Mouse (Mus musculus): ENCODE results near the gene Sulf2.

Sulf2 gene

DNA sequence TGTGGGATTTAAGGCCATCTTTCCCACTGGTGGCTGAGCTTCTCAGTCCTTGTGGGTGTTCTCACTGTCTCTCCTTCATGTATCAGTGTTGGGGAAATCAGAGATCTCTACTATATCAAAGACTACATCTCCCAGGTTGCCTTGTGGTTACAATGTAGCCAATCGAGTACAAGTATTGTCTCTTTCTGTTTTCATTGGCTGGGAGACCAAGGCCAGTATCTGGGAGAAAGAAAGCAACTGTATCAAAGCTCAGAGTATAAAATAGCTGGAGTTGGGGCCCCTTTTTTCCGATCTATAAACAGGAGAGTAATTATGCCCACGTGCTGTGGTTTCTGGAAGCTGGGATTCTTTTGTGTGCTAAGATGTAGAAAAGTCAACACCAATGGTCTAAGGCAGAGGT lies 19.7 kb upstream of the Sulf2 start:
- no peak for DNase-seq

- no peak for DNase-seq
These were observed 17.7 kb upstream of the Sulf2 start for GRCm38 (mm10) chr2:166173169-166173568.

DNA sequence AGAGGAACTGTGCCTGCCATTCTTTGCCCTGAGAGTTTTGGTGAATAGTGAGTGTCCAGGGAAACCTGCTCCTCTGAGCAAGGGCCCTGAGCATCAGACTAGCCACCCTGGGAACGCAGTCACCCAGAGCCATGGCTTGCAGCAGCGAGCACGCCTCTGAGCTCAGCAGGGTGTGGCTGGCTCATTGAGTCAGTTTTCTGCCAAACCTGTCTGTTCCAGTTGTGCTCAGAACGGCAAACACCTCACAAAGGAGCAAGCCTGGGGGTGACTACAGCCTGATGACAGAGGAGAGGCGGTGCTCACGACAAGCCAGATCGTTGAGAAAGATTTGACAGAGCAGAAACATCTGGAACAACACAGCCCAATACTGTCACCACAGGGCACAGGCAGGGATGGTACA lies 14.7 kb upstream of the Sulf2 start:
- no peak for DNase-seq

GRCm38 (mm10) chr2:166168868-166169267 lies 13.4 kb upstream of the Sulf2 start:
- DNase-seq = no peak

DNA sequence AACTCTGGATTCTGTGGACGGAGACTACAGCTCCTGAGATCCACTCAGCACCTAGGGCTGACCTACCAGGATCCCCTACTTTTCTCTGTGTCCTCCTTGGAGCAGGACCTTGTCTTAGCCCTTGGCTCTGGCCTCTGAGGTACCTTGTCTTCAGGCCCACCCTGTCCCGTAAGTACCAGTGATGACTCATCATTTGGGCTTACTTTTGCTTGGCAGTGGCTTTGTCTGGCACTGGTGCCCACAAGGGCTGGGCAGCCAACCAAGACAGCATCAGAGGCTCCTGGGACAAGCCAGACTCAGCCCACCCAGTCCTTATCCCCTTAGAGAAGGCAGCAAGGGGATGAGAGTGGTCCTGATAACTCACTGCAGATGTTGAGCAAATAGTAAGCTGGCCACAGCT lies 11.9 kb upstream of the Sulf2 start:
- no peak for DNase-seq

GRCm38 (mm10) chr2:166165396-166165795 lies 9.9 kb upstream of the Sulf2 start:
- DNase-seq = no peak

- no peak for DNase-seq
These were observed 9.1 kb upstream of the Sulf2 start for GRCm38 (mm10) chr2:166164601-166165000.

- DNase-seq = no peak
These were observed 8.5 kb upstream of the Sulf2 start for GRCm38 (mm10) chr2:166163917-166164316.

DNA sequence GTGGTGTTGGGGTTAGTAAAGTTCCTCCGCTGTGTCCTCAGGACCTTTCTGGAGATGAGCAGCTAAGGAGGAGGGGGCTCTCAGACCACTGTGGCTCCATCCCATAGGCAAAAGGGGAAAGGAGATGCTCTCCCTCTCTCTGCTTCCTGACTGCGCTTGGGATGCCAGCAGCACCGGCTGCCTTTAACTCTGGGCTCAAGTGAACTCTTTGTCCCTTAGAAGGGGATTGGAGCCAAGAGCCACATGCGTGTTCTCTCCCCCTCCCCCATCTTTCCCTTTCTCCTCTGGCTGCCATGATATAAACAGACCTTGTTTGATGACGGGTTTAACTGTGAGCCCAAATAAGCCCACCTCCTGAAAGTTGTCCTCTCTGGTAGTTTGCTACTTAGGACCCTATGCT lies 7.8 kb upstream of the Sulf2 start:
- no peak for DNase-seq

- no peak for DNase-seq
These were observed 6.7 kb upstream of the Sulf2 start for GRCm38 (mm10) chr2:166162160-166162559.

DNA sequence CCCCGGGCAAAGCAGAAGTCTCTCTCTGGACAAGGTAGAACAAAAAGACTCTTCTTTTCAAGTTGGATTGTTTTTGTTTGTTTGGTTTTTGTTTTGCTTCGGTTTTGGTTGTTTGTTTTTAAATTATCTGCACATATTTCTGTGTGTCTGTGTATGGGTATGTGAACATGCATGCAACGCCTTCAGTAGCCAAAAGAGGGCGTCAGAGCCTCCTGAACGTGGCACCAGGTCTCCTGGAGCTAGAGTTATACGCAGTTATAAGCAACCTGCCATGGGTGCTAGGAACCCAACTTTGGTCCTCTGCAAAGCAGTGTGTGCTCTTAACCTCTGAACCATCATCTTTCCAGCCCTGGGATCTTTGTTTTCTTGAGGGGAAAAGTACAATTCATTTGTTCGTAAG lies 3.8 kb upstream of the Sulf2 start:
- DNase-seq = no peak

DNA sequence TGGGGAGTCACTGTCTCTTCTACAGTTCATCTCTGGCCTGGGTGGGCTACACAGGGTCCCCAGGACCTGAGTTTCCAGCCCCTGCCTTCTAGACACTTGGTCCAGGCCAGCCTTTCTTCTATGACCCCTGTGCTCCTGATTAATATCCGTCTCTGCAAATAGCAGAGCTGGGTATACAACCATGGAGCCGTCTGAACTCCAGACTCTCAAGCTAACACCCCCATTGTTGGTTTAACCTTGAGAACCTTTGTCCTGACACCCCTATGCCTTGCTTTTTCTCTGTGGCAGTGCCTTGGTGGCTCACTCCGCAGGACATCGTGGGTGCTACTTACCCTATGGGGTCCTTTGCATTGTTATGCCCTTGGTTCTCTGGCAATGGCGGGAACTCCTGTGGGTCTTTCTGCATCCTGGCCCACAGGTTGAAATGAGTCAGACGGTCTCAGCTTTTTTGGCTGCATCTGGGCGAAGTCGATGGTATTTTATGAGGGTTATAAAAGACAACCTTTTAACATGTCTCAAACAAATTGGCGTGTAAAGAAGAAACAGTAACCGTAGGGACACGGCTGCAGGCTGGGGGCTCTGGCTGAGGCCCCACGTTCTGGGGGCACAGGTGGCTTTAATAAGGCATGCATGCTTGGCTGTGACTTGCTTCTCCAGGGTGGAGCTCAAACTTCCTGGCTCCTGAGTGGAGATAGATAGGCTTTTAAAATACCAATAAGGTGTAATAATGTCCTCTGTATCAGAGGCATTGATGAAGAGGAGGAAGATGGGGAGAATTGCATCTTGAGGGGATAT lies 2.5 kb upstream of the Sulf2 start:
- DNase-seq = no peak

DNA sequence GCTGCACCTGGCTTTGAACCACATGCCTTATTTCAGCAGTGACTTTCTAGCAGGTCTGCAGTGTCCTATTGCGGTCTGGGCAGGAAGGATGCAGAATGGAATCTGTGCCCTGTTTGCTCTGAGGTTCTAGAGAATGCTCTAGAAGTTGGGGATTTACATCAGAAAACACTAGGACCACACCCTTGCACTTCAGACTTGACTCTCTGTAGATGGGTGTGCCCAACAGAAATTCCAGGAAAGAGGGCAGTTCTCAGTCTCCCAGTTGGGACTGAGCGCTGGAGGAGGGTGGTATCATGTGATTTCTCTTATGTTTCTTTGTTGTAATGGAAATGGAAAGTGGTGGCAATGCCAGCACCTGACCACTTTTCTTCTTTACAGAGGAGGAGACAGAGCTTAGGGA lies 1.7 kb upstream of the Sulf2 start:
- DNase-seq = no peak

GRCm38 (mm10) chr2:166156122-166156521 lies 659 bp upstream of the Sulf2 start:
- DNase-seq = no peak

GRCm38 (mm10) chr2:166154749-166155453 lies 562 bp downstream of the Sulf2 start:
- DNase-seq = peak in 1 of 2 experiments; percentile 11

DNA sequence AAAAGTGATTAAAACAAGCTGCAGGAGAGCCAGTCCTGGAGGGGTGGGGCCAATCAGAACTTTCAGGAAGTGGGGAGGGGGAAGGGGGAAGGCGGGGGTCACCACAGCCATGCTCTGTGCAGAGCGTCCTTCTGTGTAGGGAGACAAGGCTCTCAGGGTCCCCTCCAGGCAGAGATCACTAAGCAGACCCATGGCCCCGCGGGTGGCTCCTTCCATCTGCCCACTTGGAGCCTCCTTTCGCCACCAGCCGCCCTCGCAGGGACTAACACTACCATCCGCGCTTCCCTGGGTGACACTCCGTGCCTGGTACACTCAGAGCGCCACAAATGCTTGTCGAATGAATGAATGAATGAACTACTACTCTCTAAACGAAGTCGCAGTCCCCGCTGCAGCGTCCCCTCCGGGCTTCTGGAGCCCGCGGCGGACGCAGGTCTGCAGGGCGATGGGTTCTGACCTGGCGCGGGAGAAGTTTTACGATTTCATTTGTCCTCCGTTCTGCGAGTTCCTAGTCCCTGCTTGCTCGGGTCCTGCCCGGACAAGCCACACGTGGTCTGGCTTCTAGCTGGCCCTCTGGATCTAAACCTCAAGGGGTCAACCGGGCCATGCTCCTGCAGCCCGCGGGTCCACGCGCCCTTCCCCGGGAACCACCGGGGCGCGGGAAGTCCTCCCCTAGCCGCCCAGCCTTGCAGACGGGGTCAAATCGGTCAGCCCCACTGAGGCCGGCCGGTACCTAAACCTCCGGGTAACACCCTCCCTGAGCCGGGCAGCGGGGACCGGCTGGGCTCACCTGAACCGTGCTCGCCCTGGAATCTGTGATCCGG lies 1.4 kb downstream of the Sulf2 start:
- no peak for DNase-seq

GRCm38 (mm10) chr2:166153399-166153793 lies 2.1 kb downstream of the Sulf2 start:
- DNase-seq = no peak

DNA sequence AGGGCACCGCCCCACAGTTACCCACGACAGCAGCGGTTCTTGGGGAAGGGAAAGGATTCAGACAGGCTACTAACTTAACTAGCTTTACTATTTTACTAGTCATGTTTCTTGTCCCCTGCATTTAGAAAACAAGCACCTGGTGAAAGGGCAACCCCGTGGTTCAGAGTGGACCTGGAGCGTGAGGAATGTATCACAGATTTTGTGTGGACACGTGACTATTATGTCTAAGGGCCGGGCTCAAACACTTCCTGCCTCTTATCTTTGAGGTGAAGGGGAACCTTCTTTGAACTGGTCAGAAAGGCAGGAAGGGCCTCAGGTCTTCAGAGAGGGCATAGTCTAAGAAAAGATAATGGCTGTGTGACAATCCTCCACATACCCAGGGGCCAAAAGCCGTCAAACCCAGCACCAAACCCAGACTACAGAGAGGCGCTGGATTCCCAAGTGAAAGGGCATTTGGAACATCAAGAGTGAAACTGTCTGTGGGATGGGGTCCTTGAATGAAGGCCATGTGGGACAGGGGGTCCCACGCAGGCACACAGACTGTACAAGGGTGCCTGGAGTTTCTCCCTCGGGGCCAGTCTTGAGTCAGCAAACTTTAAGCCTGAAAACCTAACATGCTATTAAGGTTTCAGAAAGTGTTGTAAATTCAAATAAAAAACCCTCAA lies 2.6 kb downstream of the Sulf2 start:
- DNase-seq = no peak

- DNase-seq = no peak
These were observed 3.7 kb downstream of the Sulf2 start for GRCm38 (mm10) chr2:166151510-166152473.

GRCm38 (mm10) chr2:166150584-166150983 lies 4.9 kb downstream of the Sulf2 start:
- no peak for DNase-seq

DNA sequence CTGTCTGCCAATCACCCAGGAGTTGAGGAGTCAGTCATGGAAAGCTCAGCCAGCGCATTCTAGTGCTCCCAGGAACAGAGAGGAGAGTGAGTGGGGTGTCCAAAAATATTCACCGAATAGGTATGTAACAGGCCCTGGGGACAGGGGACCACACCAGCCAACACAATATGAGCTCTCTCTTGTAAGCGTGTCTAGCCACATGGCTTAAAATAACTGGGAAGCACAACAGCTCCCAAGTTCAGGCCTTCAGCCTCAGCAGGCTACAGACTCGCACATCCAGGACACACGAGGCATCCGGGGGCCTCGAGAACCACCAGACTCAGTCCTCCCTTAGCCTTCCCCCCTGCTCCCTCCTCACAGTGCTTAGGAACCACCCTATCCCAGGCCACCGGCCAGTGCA lies 6.0 kb downstream of the Sulf2 start:
- no peak for DNase-seq

Data from thymus, postnatal 36 days (tissue).